Mouse (Mus musculus) CH12.LX (cell line): ENCODE measurements around the gene Ppard. TPM values are rescaled to one million over a fixed set of nuclear protein-coding genes. Genes with fewer than 3 reads are reported as not detected.

Experiments
- DNase-seq: peaks from one replicate; pipeline ENCODE4 v3.0.0-alpha.2; 2013; ENCODE audit errors: extremely low read depth
- H3K27ac ChIP-seq: 2 replicates; pipeline ENCODE4 v1.5.1; 2012; ENCODE audit warnings: low read depth, mild to moderate bottlenecking, control low read depth, moderate library complexity; ENCODE audit not compliant: insufficient read depth
- H3K27me3 ChIP-seq: replicated peaks from 2 replicates; pipeline ENCODE3; 2012; ENCODE audit warnings: inconsistent platforms
- H3K36me3 ChIP-seq, 2 experiments: replicated peaks in 1 of 2; 2 replicates each; pipeline versions ENCODE3 to v1.6.1; 2012; ENCODE audit warnings: inconsistent platforms in 1 of 2, low read length in 1 of 2, mild to moderate bottlenecking in 1 of 2, mixed read lengths in 1 of 2, moderate library complexity in 1 of 2; ENCODE audit not compliant: control insufficient read depth in 1 of 2, insufficient read depth in 1 of 2
- H3K4me1 ChIP-seq, 2 experiments: 2 replicates each; pipeline ENCODE4 v1.6.1; 2012; ENCODE audit warnings: inconsistent platforms in 1 of 2, moderate library complexity in 1 of 2; ENCODE audit not compliant: insufficient read depth in 2 of 2, control insufficient read depth in 1 of 2
- H3K4me2 ChIP-seq: 2 replicates; pipeline ENCODE4 v1.6.1; 2012; ENCODE audit warnings: low read depth, mild to moderate bottlenecking, control low read depth; ENCODE audit not compliant: poor library complexity, insufficient read depth, severe bottlenecking
- H3K4me3 ChIP-seq, 3 experiments: fragments of 150-350 bp in 1 of 3; sonication (generic) in 1 of 3; replicated peaks in 1 of 3; 2 replicates each; pipeline versions ENCODE3 to v1.5.1; 2011 to 2012; ENCODE audit warnings: low read depth in 2 of 3, low read length in 2 of 3, mild to moderate bottlenecking in 2 of 3, moderate library complexity in 2 of 3, control low read depth in 1 of 3, improper control_type of control experiment in 1 of 3, inconsistent platforms in 1 of 3, mixed read lengths in 1 of 3; ENCODE audit not compliant: poor library complexity in 1 of 3
- H3K79me2 ChIP-seq: replicated peaks from 2 replicates; pipeline ENCODE4 v1.6.1; 2012; ENCODE audit warnings: mild to moderate bottlenecking, moderate library complexity; ENCODE audit not compliant: control insufficient read depth, poor library complexity, insufficient read depth, severe bottlenecking; ENCODE audit errors: extremely low read depth
- H3K9ac ChIP-seq: 2 replicates; pipeline ENCODE4 v1.6.1; 2012; ENCODE audit warnings: low read depth, mild to moderate bottlenecking, control low read depth, moderate library complexity; ENCODE audit not compliant: insufficient read depth
- H3K9me3 ChIP-seq: replicated peaks from 2 replicates; pipeline ENCODE3; 2012; ENCODE audit warnings: low read length, inconsistent platforms, mixed read lengths
- CHD1 ChIP-seq: IDR thresholded peaks from 2 replicates; pipeline ENCODE4 v1.6.1; 2012; ENCODE audit warnings: low read depth, low read length, improper control_type of control experiment, inconsistent platforms
- CTCF ChIP-seq, 2 experiments: IDR thresholded peaks in 1 of 2; conservative IDR thresholded peaks in 1 of 2; 2 replicates each; pipeline ENCODE4 v1.5.1; 2011 to 2012; ENCODE audit warnings: low read depth in 2 of 2, low read length in 2 of 2, improper control_type of control experiment in 1 of 2, inconsistent platforms in 1 of 2, mild to moderate bottlenecking in 1 of 2, moderate library complexity in 1 of 2
- ELF1 ChIP-seq: IDR thresholded peaks from 2 replicates; pipeline ENCODE4 v1.6.1; 2014; ENCODE audit warnings: low read depth, mild to moderate bottlenecking, inconsistent platforms, low read length, improper control_type of control experiment
- ETS1 ChIP-seq: conservative IDR thresholded peaks from 2 replicates; pipeline ENCODE4 v1.6.1; 2012; ENCODE audit warnings: low read depth, mild to moderate bottlenecking, inconsistent platforms, low read length, improper control_type of control experiment, moderate library complexity
- GABPA ChIP-seq: IDR thresholded peaks from 2 replicates; pipeline ENCODE4 v1.6.1; 2012; ENCODE audit warnings: low read depth, low read length, improper control_type of control experiment, inconsistent platforms; ENCODE audit not compliant: insufficient replicate concordance
- HCFC1 ChIP-seq: IDR thresholded peaks from 2 replicates; pipeline ENCODE4 v1.6.1; 2012; ENCODE audit warnings: low read depth, mild to moderate bottlenecking, inconsistent platforms, low read length, improper control_type of control experiment
- IRF4 ChIP-seq: IDR thresholded peaks from 2 replicates; pipeline ENCODE4 v1.6.1; 2014; ENCODE audit warnings: low read depth, mild to moderate bottlenecking, inconsistent platforms, low read length, improper control_type of control experiment
- JUN ChIP-seq: IDR thresholded peaks from 2 replicates; pipeline ENCODE4 v1.6.1; 2011; ENCODE audit warnings: low read depth, mild to moderate bottlenecking, low read length, improper control_type of control experiment, moderate library complexity; ENCODE audit not compliant: insufficient read depth
- JUND ChIP-seq: conservative IDR thresholded peaks from 2 replicates; pipeline ENCODE4 v1.6.1; 2011; ENCODE audit warnings: low read depth, low read length, improper control_type of control experiment
- MAFK ChIP-seq: IDR thresholded peaks from 2 replicates; pipeline ENCODE4 v1.6.1; 2011; ENCODE audit warnings: low read length, improper control_type of control experiment; ENCODE audit not compliant: insufficient replicate concordance
- MAX ChIP-seq: IDR thresholded peaks from 2 replicates; pipeline ENCODE4 v1.6.1; 2011; ENCODE audit warnings: low read length, improper control_type of control experiment
- MAZ ChIP-seq: IDR thresholded peaks from 2 replicates; pipeline ENCODE4 v1.6.1; 2012; ENCODE audit warnings: low read depth, mild to moderate bottlenecking, inconsistent platforms, low read length, improper control_type of control experiment, moderate library complexity
- MXI1 ChIP-seq: IDR thresholded peaks from 2 replicates; pipeline ENCODE4 v1.6.1; 2011; ENCODE audit warnings: mild to moderate bottlenecking, low read depth, low read length, improper control_type of control experiment
- MYC ChIP-seq: IDR thresholded peaks from 2 replicates; pipeline ENCODE4 v1.6.1; 2011; ENCODE audit warnings: low read depth, mild to moderate bottlenecking, improper control_type of control experiment, low read length
- NELFE ChIP-seq: IDR thresholded peaks from 2 replicates; pipeline ENCODE4 v1.6.1; 2011; ENCODE audit warnings: low read depth, low read length, improper control_type of control experiment
- NRF1 ChIP-seq: IDR thresholded peaks from 2 replicates; pipeline ENCODE4 v1.6.1; 2014; ENCODE audit warnings: low read depth, mild to moderate bottlenecking, inconsistent platforms, low read length, improper control_type of control experiment, moderate library complexity
- PAX5 ChIP-seq: IDR thresholded peaks from 2 replicates; pipeline ENCODE4 v1.6.1; 2012; ENCODE audit warnings: low read length, inconsistent platforms, mixed read lengths
- POLR2A ChIP-seq: IDR thresholded peaks from 2 replicates; pipeline ENCODE4 v1.6.1; 2011; ENCODE audit warnings: low read depth, mild to moderate bottlenecking, improper control_type of control experiment, low read length
- POLR2AphosphoS2 ChIP-seq: IDR thresholded peaks from 2 replicates; pipeline ENCODE4 v1.6.1; 2011; ENCODE audit warnings: low read depth, low read length, improper control_type of control experiment
- RAD21 ChIP-seq: IDR thresholded peaks from 2 replicates; pipeline ENCODE4 v1.6.1; 2011; ENCODE audit warnings: low read depth, mild to moderate bottlenecking, low read length, improper control_type of control experiment, moderate library complexity
- RCOR1 ChIP-seq: conservative IDR thresholded peaks from 2 replicates; pipeline ENCODE4 v1.6.1; 2012; ENCODE audit warnings: low read depth, mild to moderate bottlenecking, inconsistent platforms, low read length, improper control_type of control experiment
- SIN3A ChIP-seq: IDR thresholded peaks from 2 replicates; pipeline ENCODE4 v1.6.1; 2012; ENCODE audit warnings: low read length, improper control_type of control experiment, inconsistent platforms
- SMC3 ChIP-seq: IDR thresholded peaks from 2 replicates; pipeline ENCODE4 v1.6.1; 2011; ENCODE audit warnings: low read depth, low read length, improper control_type of control experiment
- TBP ChIP-seq: conservative IDR thresholded peaks from 2 replicates; pipeline ENCODE4 v1.6.1; 2011; ENCODE audit warnings: low read depth, low read length, improper control_type of control experiment
- TCF12 ChIP-seq: IDR thresholded peaks from 2 replicates; pipeline ENCODE4 v1.6.1; 2014; ENCODE audit warnings: low read depth, mild to moderate bottlenecking, inconsistent platforms, low read length, improper control_type of control experiment
- UBTF ChIP-seq: IDR thresholded peaks from 2 replicates; pipeline ENCODE4 v1.6.1; 2012; ENCODE audit warnings: low read depth, mild to moderate bottlenecking, inconsistent platforms, low read length, improper control_type of control experiment, moderate library complexity
- USF1 ChIP-seq: IDR thresholded peaks from 2 replicates; pipeline ENCODE4 v1.6.1; 2014; ENCODE audit warnings: low read depth, mild to moderate bottlenecking, inconsistent platforms, low read length, improper control_type of control experiment
- ZC3H11A ChIP-seq: IDR thresholded peaks from 2 replicates; pipeline ENCODE4 v1.6.1; 2012; ENCODE audit warnings: low read depth, mild to moderate bottlenecking, inconsistent platforms, low read length, improper control_type of control experiment
- ZMIZ1 ChIP-seq: IDR thresholded peaks from 2 replicates; pipeline ENCODE4 v1.6.1; 2012; ENCODE audit warnings: low read depth, mild to moderate bottlenecking, inconsistent platforms, low read length, improper control_type of control experiment
- dilution Hi-C: fragments of 300-500 bp; cut with MboI; formaldehyde crosslinking; loops from 2 replicates; pipeline ENCODE4 v1.14.3; 2020; ENCODE audit warnings: low sequenced_read_pairs; ENCODE audit not compliant: extremely low pct_unique_long_range_greater_than_20kb, extremely low pct_ligation_motif_present
- in situ Hi-C: fragments of 300-500 bp; cut with MboI; formaldehyde crosslinking; loops from 3 replicates; pipeline ENCODE4 v1.14.3; 2019; ENCODE audit warnings: low sequenced_read_pairs, low pct_ligation_motif_present, low pct_unique_long_range_greater_than_20kb, mixed read lengths
- polyA plus RNA-seq: library from polyadenylated mRNA; unstranded; fragments of >175 nt; gene quantifications from 2 replicates; pipeline ENCODE4 v1.2.1, GENCODE M21; 2012; ENCODE audit warnings: low read depth; ENCODE audit not compliant: insufficient read length
- total RNA-seq, 2 experiments: library from RNA; depleted of rRNA; stranded (reverse); fragments of 300-350 nt in 1 of 2; fragments of >200 nt in 1 of 2; gene quantifications; 2 replicates each; pipeline ENCODE4 v1.2.3; 2012 to 2014

Gene Ppard
- total and polyA plus RNA-seq, 3 experiments: 2.9 to 15.5 (median 7.3) TPM

- no peak for TF ChIP-seq ETS1
- TF ChIP-seq, all 38 proteins: peak for 23
Measured at GRCm38 (mm10) chr17:28328366-28328928, 95.9 kb downstream of the Ppard start, which contains the start of gene Rpl10a (continued).

DNA sequence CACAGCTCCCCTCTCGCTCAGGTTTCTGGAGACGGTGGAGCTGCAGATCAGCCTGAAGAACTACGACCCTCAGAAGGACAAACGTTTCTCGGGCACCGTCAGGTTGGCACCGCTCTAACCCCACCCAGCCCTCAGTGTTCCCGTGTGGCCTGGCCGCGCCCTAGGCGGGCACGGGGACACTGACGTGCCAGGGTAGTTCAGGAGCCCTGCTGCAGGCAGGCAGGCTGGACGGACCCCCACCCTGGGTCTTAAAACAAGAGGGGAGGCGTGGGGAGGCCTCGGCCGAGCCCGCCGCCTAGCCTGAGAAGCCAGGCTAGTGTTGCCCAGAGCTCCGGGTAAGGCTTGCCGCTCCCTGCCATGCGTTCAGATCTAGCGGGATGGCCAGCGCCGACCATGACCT lies 96.4 kb downstream of the Ppard start:
- H3K9me3 ChIP-seq: peaks cover 4% of the 10 kb centered on the region

DNA sequence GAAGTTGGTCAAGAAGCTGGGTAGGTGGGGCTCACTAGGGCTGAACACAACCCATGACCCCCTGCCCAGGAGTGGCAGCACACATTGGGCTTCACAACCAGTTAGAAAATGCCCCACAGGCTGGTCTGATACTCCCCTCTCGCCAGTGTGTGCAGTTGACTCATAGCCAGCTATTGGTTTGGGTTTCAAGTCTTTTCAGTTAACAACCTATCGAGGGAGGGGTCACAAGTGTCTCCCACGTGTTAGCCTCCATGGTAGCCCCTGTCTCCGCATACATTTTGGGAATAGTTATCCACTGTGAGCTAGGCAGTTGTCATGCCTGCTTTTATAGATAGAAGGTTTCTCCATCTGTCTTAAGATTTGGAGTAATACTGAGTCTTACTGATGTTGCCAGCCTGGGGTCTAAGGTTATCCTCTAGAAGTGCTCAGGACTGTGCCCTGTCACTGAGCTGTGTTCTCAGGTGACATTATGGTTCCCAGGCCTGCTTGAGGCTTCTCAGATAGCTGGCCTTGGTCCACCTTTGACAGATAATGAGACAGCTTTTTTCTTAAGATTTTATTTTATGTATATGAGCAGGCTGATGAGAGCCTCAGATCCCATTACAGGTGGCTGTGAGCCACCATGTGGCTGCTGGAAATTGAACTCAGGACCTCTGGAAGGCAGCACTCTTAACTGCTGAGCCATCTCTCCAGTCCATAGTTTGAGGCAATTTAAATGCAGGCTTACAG lies 97.2 kb downstream of the Ppard start:
- in situ Hi-C loops (no loop called here), dilution Hi-C loops (no loop called here)
- Histone ChIP-seq H3K4me3 (peak overlapping the region; percentile 90 to 100 (median 93)), H3K9me3 (no peaks in the 10 kb centered on the region), H3K36me3 (peaks cover 35 to 59% of the 10 kb centered on the region in 2 experiments), H3K9ac (peak overlapping the region; percentile 98), H3K79me2 (peaks cover 15% of the 10 kb centered on the region), H3K4me2 (peak overlapping the region; percentile 88), H3K27me3 (peaks cover 10% of the 10 kb centered on the region), H3K27ac (peak overlapping the region; percentile 74; the same call in 1 of the 2 replicates), H3K4me1 (peaks cover 13 to 26% of the 10 kb centered on the region in 2 experiments)
- DNase-seq: peak; percentile 55
- TF ChIP-seq RAD21 (no peak), RCOR1 (0 out of 2 replicates have a peak, but pooled peaks have one; percentile 17), MYC (peak; percentile 62), CHD1 (peak; percentile 90; the same call in 1 of the 2 replicates), ETS1 (no peak), GABPA (no peak), UBTF (no peak), IRF4 (no peak), MAFK (no peak), PAX5 (no peak), NRF1 (no peak), MXI1 (peak; percentile 82; the same call in 1 of the 2 replicates), ELF1 (no peak), SMC3 (no peak), JUND (no peak), TCF12 (peak; percentile 23; the same call in 1 of the 2 replicates), HCFC1 (no peak; the same call in 1 of the 2 replicates), ZMIZ1 (peak; percentile 57; the same call in 1 of the 2 replicates), POLR2AphosphoS2 (no peak; the same call in 1 of the 2 replicates), NELFE (peak; percentile 28; the same call in 1 of the 2 replicates)

More for the DNA sequence above, 96.4 kb downstream of the Ppard start:
- no peak for DNase-seq
- TF ChIP-seq MAX (no peak), POLR2A (no peak), ETS1 (no peak), ELF1 (no peak), HCFC1 (no peak), SIN3A (no peak; the same call in 1 of the 2 replicates), MXI1 (no peak), MAZ (no peak), CTCF (conservative IDR thresholded peaks at IDR 0.05 in 1 of 2, IDR thresholded peaks at IDR 0.05 in 1 of 2; ENCODE audit: low read depth in 2 of 2, low read length in 2 of 2) (no peak), SMC3 (no peak), ZC3H11A (no peak), USF1 (no peak), PAX5 (no peak), TBP (no peak), RCOR1 (no peak), JUN (no peak), RAD21 (no peak), MYC (no peak)
- H3K27ac ChIP-seq: peak overlapping the region; percentile 74
- peak overlapping the region; percentile 98 for H3K9ac ChIP-seq
- H3K4me3 ChIP-seq: peak overlapping the region; percentile 90 to 100 (median 93)
- peaks cover 6% of the 10 kb centered on the region for H3K27me3 ChIP-seq
- peaks cover 36 to 65% of the 10 kb centered on the region in 2 experiments for H3K36me3 ChIP-seq
- no peak overlapping the region for H3K4me2 ChIP-seq
- peaks cover 13 to 26% of the 10 kb centered on the region in 2 experiments for H3K4me1 ChIP-seq
- dilution Hi-C loops: no loop called here
- in situ Hi-C loops: no loop called here
- peaks cover 15% of the 10 kb centered on the region for H3K79me2 ChIP-seq
